Mouse (Mus musculus) ES-E14 (cell line): ENCODE measurements around the gene Nr1h4. TPM values are rescaled to one million over a fixed set of nuclear protein-coding genes. Genes with fewer than 3 reads are reported as not detected.

Experiments used
- DNase-seq: peaks from one replicate; pipeline ENCODE4 v3.0.0-alpha.2; 2013; ENCODE audit warnings: low read depth, low spot score
- H3K27ac ChIP-seq: 2 replicates; pipeline ENCODE4 v1.5.1; 2012; ENCODE audit warnings: low read depth, mild to moderate bottlenecking, low read length, moderate library complexity, mixed read lengths; ENCODE audit not compliant: poor library complexity, insufficient read depth, severe bottlenecking
- H3K36me3 ChIP-seq: 2 replicates; pipeline ENCODE4 v1.6.1; 2012; ENCODE audit warnings: mild to moderate bottlenecking, low read length, moderate library complexity, mixed read lengths; ENCODE audit not compliant: control insufficient read depth, poor library complexity, insufficient read depth, severe bottlenecking
- H3K4me1 ChIP-seq, 2 experiments: fragments of 150-350 bp in 1 of 2; sonication (generic) in 1 of 2; 2 replicates each; pipeline ENCODE4 v1.6.1; 2012; ENCODE audit warnings: low read length in 2 of 2, mild to moderate bottlenecking in 1 of 2, mixed read lengths in 1 of 2; ENCODE audit not compliant: control insufficient read depth in 2 of 2, insufficient read depth in 2 of 2, poor library complexity in 1 of 2
- H3K4me3 ChIP-seq, 2 experiments: fragments of 150-350 bp in 1 of 2; sonication (generic) in 1 of 2; 2 replicates each; pipeline ENCODE4 v1.5.1; 2012; ENCODE audit warnings: low read length in 2 of 2, low read depth in 1 of 2, mild to moderate bottlenecking in 1 of 2, mixed read lengths in 1 of 2; ENCODE audit not compliant: insufficient read depth in 1 of 2, poor library complexity in 1 of 2, severe bottlenecking in 1 of 2
- H3K9ac ChIP-seq: 2 replicates; pipeline ENCODE4 v1.6.1; 2012; ENCODE audit warnings: low read depth, mild to moderate bottlenecking, low read length, mixed read lengths; ENCODE audit not compliant: poor library complexity, insufficient read depth, severe bottlenecking
- H3K9me3 ChIP-seq: fragments of 150-350 bp; sonication (generic); 2 replicates; pipeline ENCODE4 v1.6.1; 2012; ENCODE audit warnings: low read depth, mild to moderate bottlenecking, low read length; ENCODE audit not compliant: control insufficient read depth, insufficient read depth
- CHD2 ChIP-seq: IDR thresholded peaks from 2 replicates; pipeline ENCODE4 v1.6.1; 2014; ENCODE audit warnings: mild to moderate bottlenecking, low read depth, low read length, inconsistent platforms
- HCFC1 ChIP-seq: IDR thresholded peaks from 2 replicates; pipeline ENCODE4 v1.6.1; 2012; ENCODE audit warnings: low read length, inconsistent platforms, borderline replicate concordance; ENCODE audit not compliant: insufficient read depth
- MAFK ChIP-seq: IDR thresholded peaks from 2 replicates; pipeline ENCODE4 v1.6.1; 2014; ENCODE audit warnings: mild to moderate bottlenecking, low read depth, low read length, inconsistent platforms; ENCODE audit not compliant: insufficient read depth
- ZC3H11A ChIP-seq: IDR thresholded peaks from 2 replicates; pipeline ENCODE4 v1.6.1; 2012; ENCODE audit warnings: low read depth, mild to moderate bottlenecking, inconsistent platforms, low read length, borderline replicate concordance
- ZNF384 ChIP-seq: IDR thresholded peaks from 2 replicates; pipeline ENCODE4 v1.6.1; 2012; ENCODE audit warnings: low read depth, low read length, inconsistent platforms
- in situ Hi-C, 2 experiments: fragments of 600-800 bp; cut with MboI; formaldehyde crosslinking; loops; one replicate each; pipeline ENCODE4 v1.15.1; 2025; ENCODE audit warnings: low sequenced_read_pairs in 2 of 2, inconsistent platforms in 1 of 2; ENCODE audit not compliant: unreplicated experiment in 2 of 2
- total RNA-seq: library from RNA; depleted of rRNA; stranded (reverse); fragments of 300-350 nt; gene quantifications from 2 replicates; pipeline ENCODE4 v1.2.3, GENCODE M21; 2012

Nr1h4 gene
- total RNA-seq, 1 experiment: not detected

- TF ChIP-seq HCFC1 (no peak), CHD2 (no peak), MAFK (no peak), ZNF384 (no peak), ZC3H11A (no peak)
- Histone ChIP-seq H3K9ac (no peak overlapping the region), H3K27ac (no peak overlapping the region), H3K36me3 (no peaks in the 10 kb centered on the region), H3K4me3 (no peak overlapping the region), H3K4me1 (no peaks in the 10 kb centered on the region), H3K9me3 (no peaks in the 10 kb centered on the region)
- in situ Hi-C loops: no loop called here
- DNase-seq: no peak
These were observed 37.8 kb downstream of the Nr1h4 start for GRCm38 (mm10) chr10:89495537-89495936.

- no peak for TF ChIP-seq MAFK
- no peak for TF ChIP-seq HCFC1
- TF ChIP-seq ZC3H11A: no peak
- TF ChIP-seq CHD2: no peak
- TF ChIP-seq ZNF384: no peak
- no peaks in the 10 kb centered on the region for H3K9me3 ChIP-seq
These were observed 42.1 kb downstream of the Nr1h4 start for GRCm38 (mm10) chr10:89491321-89491720.

GRCm38 (mm10) chr10:89490250-89490649 lies 43.1 kb downstream of the Nr1h4 start:
- H3K9ac ChIP-seq: no peak overlapping the region
- no peak overlapping the region for H3K4me3 ChIP-seq
- no peaks in the 10 kb centered on the region for H3K36me3 ChIP-seq
- no peak overlapping the region for H3K27ac ChIP-seq
- no peaks in the 10 kb centered on the region for H3K9me3 ChIP-seq
- H3K4me1 ChIP-seq: no peaks in the 10 kb centered on the region
- in situ Hi-C loops: no loop called here
- TF ChIP-seq ZC3H11A (no peak), CHD2 (no peak), HCFC1 (no peak), MAFK (no peak), ZNF384 (no peak)
- DNase-seq: no peak

More at GRCm38 (mm10) chr10:89491321-89491720, 42.1 kb downstream of the Nr1h4 start:
- H3K27ac ChIP-seq: no peak overlapping the region
- no peaks in the 10 kb centered on the region for H3K4me1 ChIP-seq
- H3K36me3 ChIP-seq: no peaks in the 10 kb centered on the region
- no peak for DNase-seq
- in situ Hi-C loops: no loop called here
- H3K9ac ChIP-seq: no peak overlapping the region
- no peak overlapping the region for H3K4me3 ChIP-seq

- in situ Hi-C loops: no loop called here
- TF ChIP-seq CHD2 (no peak), MAFK (no peak), HCFC1 (no peak), ZC3H11A (no peak)
- H3K36me3 ChIP-seq: no peaks in the 10 kb centered on the region
- no peak overlapping the region for H3K4me3 ChIP-seq
- no peak for DNase-seq
- H3K9me3 ChIP-seq: no peaks in the 10 kb centered on the region
- no peak overlapping the region for H3K9ac ChIP-seq
- H3K27ac ChIP-seq: no peak overlapping the region
- H3K4me1 ChIP-seq: no peaks in the 10 kb centered on the region
These were observed 43.9 kb downstream of the Nr1h4 start for GRCm38 (mm10) chr10:89489459-89489858.
